Mouse (Mus musculus) layer of hippocampus, postnatal 25 days (tissue): Measurements from ENCODE around the gene Ptprf. TPM values are rescaled to one million over a fixed set of nuclear protein-coding genes. Genes with fewer than 3 reads are reported as not detected.

Experiments
- DNase-seq, 2 experiments: peaks; one replicate each; pipeline ENCODE4 v3.0.0; 2022; ENCODE audit warnings: mixed read lengths in 2 of 2, low spot score in 1 of 2; ENCODE audit errors: extremely low spot score in 1 of 2
- total RNA-seq, 2 experiments: library from RNA; stranded (reverse); gene quantifications; 2 replicates each; pipeline ENCODE4 v1.2.3; 2021

Gene Ptprf
- total RNA-seq, 2 experiments from 2014 or later = 86.9 to 88.0 TPM

GRCm38 (mm10) chr4:118288531-118288930 is 2.7 kb downstream of the Ptprf start:
- no peak for DNase-seq

GRCm38 (mm10) chr4:118286202-118286601 is 5.0 kb downstream of the Ptprf start:
- no peak for DNase-seq

GRCm38 (mm10) chr4:118282182-118282562 is 9.0 kb downstream of the Ptprf start:
- DNase-seq = no peak

- no peak for DNase-seq
These were observed 9.6 kb downstream of the Ptprf start for GRCm38 (mm10) chr4:118281444-118282181.

- DNase-seq = no peak
These were observed 10.7 kb downstream of the Ptprf start for GRCm38 (mm10) chr4:118280506-118280905.

- peak; percentile 45 to 66 for DNase-seq
These were observed 14.5 kb downstream of the Ptprf start for GRCm38 (mm10) chr4:118276520-118277232.

GRCm38 (mm10) chr4:118275601-118276519 is 15.3 kb downstream of the Ptprf start:
- no peak for DNase-seq

- no peak for DNase-seq
These were observed 16.7 kb downstream of the Ptprf start for GRCm38 (mm10) chr4:118274521-118274920.

- DNase-seq = no peak
These were observed 17.2 kb downstream of the Ptprf start for GRCm38 (mm10) chr4:118273998-118274397.

- no peak for DNase-seq
These were observed 17.7 kb downstream of the Ptprf start for GRCm38 (mm10) chr4:118273545-118273944.

GRCm38 (mm10) chr4:118272871-118273270 is 18.3 kb downstream of the Ptprf start:
- no peak for DNase-seq

GRCm38 (mm10) chr4:118272258-118272657 is 18.9 kb downstream of the Ptprf start:
- DNase-seq = no peak

GRCm38 (mm10) chr4:118271556-118272074 is 19.6 kb downstream of the Ptprf start:
- no peak for DNase-seq

- DNase-seq = no peak
These were observed 20.5 kb downstream of the Ptprf start for GRCm38 (mm10) chr4:118270706-118271105.

- peak in 1 of 2 experiments; percentile 42 for DNase-seq
These were observed 21.2 kb downstream of the Ptprf start for GRCm38 (mm10) chr4:118269999-118270398.

GRCm38 (mm10) chr4:118268429-118269212 is 22.6 kb downstream of the Ptprf start:
- DNase-seq = no peak

GRCm38 (mm10) chr4:118265557-118265956 is 25.6 kb downstream of the Ptprf start:
- no peak for DNase-seq

- no peak for DNase-seq
These were observed 29.3 kb downstream of the Ptprf start for GRCm38 (mm10) chr4:118261771-118262473.

GRCm38 (mm10) chr4:118261291-118261690 is 29.9 kb downstream of the Ptprf start:
- DNase-seq = no peak
